Comparison of ENCODE assay signal across 12 mouse cellular contexts in the genomic region with DNA sequence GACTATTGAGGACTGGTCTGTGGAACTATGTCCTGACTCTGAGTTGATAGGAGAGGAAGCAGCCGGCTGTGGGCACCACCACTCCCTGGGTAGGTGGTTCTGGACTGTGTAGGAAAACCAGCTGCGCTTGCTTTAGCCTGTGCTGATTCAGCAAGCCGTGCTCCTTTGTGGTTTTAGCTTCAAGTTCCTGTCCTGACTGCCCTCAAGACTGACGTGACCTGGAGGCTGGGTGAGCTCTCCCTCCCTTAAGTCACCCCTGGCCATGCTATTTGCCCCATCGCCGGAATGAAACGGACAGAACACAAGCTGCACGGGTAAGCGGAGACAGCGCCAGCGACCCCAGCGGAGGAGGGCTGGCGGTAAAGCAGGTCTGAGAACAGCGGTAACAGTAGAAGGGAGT. TPM values are rescaled to one million over a fixed set of nuclear protein-coding genes. Genes with fewer than 3 reads are reported as not detected.
DNase-seq lines count a peak whose midpoint lies in the region; ATAC-seq and TF ChIP-seq lines count a peak whose summit lies in the region.
"Had no signal": no experiment of that assay in that cellular context is flagged by ENCODE, and none has a peak within 500 bp of the region (broad histone marks: within the 10 kb centered on the region; RNA-seq: fewer than 3 reads in every experiment).

No protein-coding gene starts in this region.

- TF ChIP-seq POLR2A in heart, adult 2 months (IDR thresholded peaks at IDR 0.05; ENCODE audit: insufficient read depth, low read depth, low read length), result no peak

- no peak for TF ChIP-seq CTCF in heart, adult 2 months (IDR thresholded peaks at IDR 0.05)

- 90% methylated on average over 14 of the region's 14 CpGs for WGBS in heart, adult 2 months
- 88% methylated on average over 14 of the region's 14 CpGs for WGBS in heart, embryonic 11.5 days (ENCODE audit: insufficient replicate concordance)
- WGBS in midbrain, embryonic 11.5 days, result 91% methylated on average over 14 of the region's 14 CpGs

- intact Hi-C loops in heart, adult 2 months (cut with DNase I), result no loop called here

- no peaks in the 10 kb centered on the region for H3K4me1 ChIP-seq in heart, adult 2 months (ENCODE audit: control insufficient read depth, insufficient read depth, low read length)
- no peaks in the 10 kb centered on the region for H3K4me1 ChIP-seq in heart, embryonic 11.5 days (ENCODE audit: control insufficient read depth, insufficient read depth, low read length)
- no peaks in the 10 kb centered on the region for H3K4me1 ChIP-seq in midbrain, embryonic 11.5 days (ENCODE audit: control insufficient read depth, insufficient read depth, low read length)

- H3K9me3 ChIP-seq in heart, embryonic 11.5 days (replicated peaks; ENCODE audit: control insufficient read depth, low read length), result no peaks in the 10 kb centered on the region
- H3K9me3 ChIP-seq in midbrain, embryonic 11.5 days (ENCODE audit: control insufficient read depth, low read length), result no peaks in the 10 kb centered on the region
- H3K9me3 ChIP-seq: heart, embryonic 13.5 days had no signal

- H3K9ac ChIP-seq in heart, adult 2 months (ENCODE audit: low read depth, low read length), result no peak overlapping the region
- no peak overlapping the region for H3K9ac ChIP-seq in heart, embryonic 11.5 days (ENCODE audit: low read depth, low read length)
- no peak overlapping the region for H3K9ac ChIP-seq in midbrain, embryonic 11.5 days (ENCODE audit: low read length)
- H3K9ac ChIP-seq: heart, embryonic 13.5 days had no signal

- peak; percentile 35 to 55 for DNase-seq in heart, adult 2 months
- DNase-seq in right cerebral cortex, postnatal 10 days (ENCODE audit: low spot score in 2 of 2), result peak; percentile 57 to 71
- DNase-seq in right cerebral cortex, postnatal 25 days, result no peak
- DNase-seq in kidney, postnatal 4 days, result peak; percentile 17 to 45
- no peak for DNase-seq in embryo, embryonic 9.5 days (ENCODE audit: extremely low spot score)
- no peak for DNase-seq in midbrain, embryonic 11.5 days (ENCODE audit: low spot score, missing footprints)
- DNase-seq: right cerebral cortex, adult 18-20 months had no signal

- no peaks in the 10 kb centered on the region for H3K27me3 ChIP-seq in heart, adult 2 months (ENCODE audit: control insufficient read depth, insufficient read depth, low read length)
- H3K27me3 ChIP-seq in heart, embryonic 11.5 days (ENCODE audit: control insufficient read depth, insufficient read depth, low read length), result no peaks in the 10 kb centered on the region
- no peaks in the 10 kb centered on the region for H3K27me3 ChIP-seq in midbrain, embryonic 11.5 days (ENCODE audit: control insufficient read depth, insufficient read depth, low read length)
- H3K27me3 ChIP-seq: CH12.LX; heart, embryonic 13.5 days had no signal

- H3K4me2 ChIP-seq in heart, embryonic 11.5 days, result no peak overlapping the region
- no peak overlapping the region for H3K4me2 ChIP-seq in midbrain, embryonic 11.5 days
- H3K4me2 ChIP-seq: heart, embryonic 13.5 days had no signal

- no peaks in the 10 kb centered on the region for H3K36me3 ChIP-seq in heart, adult 2 months (ENCODE audit: control insufficient read depth, insufficient read depth, low read length)
- H3K36me3 ChIP-seq in heart, embryonic 11.5 days (ENCODE audit: control insufficient read depth, insufficient read depth, low read length), result peaks cover 16% of the 10 kb centered on the region
- peaks cover 7% of the 10 kb centered on the region; the same call in 1 of the 2 replicates for H3K36me3 ChIP-seq in midbrain, embryonic 11.5 days (ENCODE audit: control insufficient read depth, insufficient read depth, low read length)

- H3K4me3 ChIP-seq in heart, adult 2 months, result no peak overlapping the region
- no peak overlapping the region for H3K4me3 ChIP-seq in heart, embryonic 11.5 days (ENCODE audit: low read depth, low read length)
- no peak overlapping the region for H3K4me3 ChIP-seq in midbrain, embryonic 11.5 days (ENCODE audit: low read depth, low read length)
- H3K4me3 ChIP-seq: heart, embryonic 13.5 days had no signal

- ATAC-seq in heart, embryonic 11.5 days (replicated peaks; ENCODE audit: insufficient number of reproducible peaks, low FRiP score, low TSS enrichment), result no peak
- ATAC-seq in midbrain, embryonic 11.5 days (ENCODE audit: low FRiP score), result no peak
- ATAC-seq: intestine, postnatal 0 days had no signal

- TF ChIP-seq EP300 in heart, adult 2 months (IDR thresholded peaks at IDR 0.05; ENCODE audit: insufficient read depth, low read depth, low read length), result no peak

- H3K79me2 ChIP-seq in heart, adult 2 months (replicated peaks; ENCODE audit: control insufficient read depth, insufficient read depth, low read length), result no peaks in the 10 kb centered on the region

- H3K27ac ChIP-seq in heart, adult 2 months, result no peak overlapping the region
- no peak overlapping the region for H3K27ac ChIP-seq in heart, embryonic 11.5 days (ENCODE audit: low read depth, low read length)
- H3K27ac ChIP-seq in midbrain, embryonic 11.5 days (ENCODE audit: low read depth, low read length), result no peak overlapping the region
- H3K27ac ChIP-seq: heart, embryonic 13.5 days had no signal

RNA-seq across cellular contexts. Expression of gene Tbk1, which starts 4.5 kb away (rescaled TPM):
- 10 to 100 TPM; 14.9 to 15.6 TPM for total RNA-seq in heart, adult 2 months (2021)
- 7.2 and 13.4 TPM in 2 replicates for polyA plus RNA-seq in heart, adult 2 months (2012; rRNA removed)
- polyA plus RNA-seq in heart, embryonic 11.5 days (2014; fragmentation: Nextera tagmentation; extraction: Ambion mirVana), result 22.7 and 27.4 TPM in 2 replicates
- 34.0 and 35.7 TPM in 2 replicates for polyA plus RNA-seq in midbrain, embryonic 11.5 days (2014; fragmentation: Nextera tagmentation; extraction: Ambion mirVana)

RNA-seq across cellular contexts. Expression of gene Xpot, which starts 35.0 kb away (rescaled TPM):
- 10 to 100 TPM; 30.0 to 30.8 TPM for total RNA-seq in heart, adult 2 months (2021)
- 43.8 and 59.9 TPM in 2 replicates for polyA plus RNA-seq in heart, adult 2 months (2012; rRNA removed)
- polyA plus RNA-seq in heart, embryonic 11.5 days (2014; fragmentation: Nextera tagmentation; extraction: Ambion mirVana), result 35.3 and 44.8 TPM in 2 replicates
- polyA plus RNA-seq in midbrain, embryonic 11.5 days (2014; fragmentation: Nextera tagmentation; extraction: Ambion mirVana), result 55.5 and 68.5 TPM in 2 replicates

RNA-seq across cellular contexts. Expression of gene D930020B18Rik, which starts 50.3 kb away (rescaled TPM):
- not detected for total RNA-seq in heart, adult 2 months (2021)
- not detected in 2 replicates for polyA plus RNA-seq in heart, adult 2 months (2012; rRNA removed)
- not detected in 2 replicates for polyA plus RNA-seq in heart, embryonic 11.5 days (2014; fragmentation: Nextera tagmentation; extraction: Ambion mirVana)
- polyA plus RNA-seq in midbrain, embryonic 11.5 days (2014; fragmentation: Nextera tagmentation; extraction: Ambion mirVana), result not detected in 2 replicates
- total RNA-seq: CH12.LX; megakaryocyte-erythroid progenitor cell, adult 5-6 weeks had no signal
- polyA plus RNA-seq: heart, embryonic 13.5 days had no signal

Comparison
In these comparisons a context has a peak if more than half of its experiments do, and no peak if none do; other contexts are left out.
1. DNase-seq: peak in heart, adult 2 months (2 of 2), right cerebral cortex, postnatal 10 days (2 of 2) and kidney, postnatal 4 days (2 of 2); none in right cerebral cortex, postnatal 25 days (single experiment), embryo, embryonic 9.5 days (single experiment) and midbrain, embryonic 11.5 days (single experiment).